Mouse (Mus musculus): ENCODE measurements around the gene Ddx39. TPM values are rescaled to one million over a fixed set of nuclear protein-coding genes. Genes with fewer than 3 reads are reported as not detected.

Ddx39 gene
- polyA plus RNA-seq, 1 experiment from 2014 or later: 116 TPM

DNA sequence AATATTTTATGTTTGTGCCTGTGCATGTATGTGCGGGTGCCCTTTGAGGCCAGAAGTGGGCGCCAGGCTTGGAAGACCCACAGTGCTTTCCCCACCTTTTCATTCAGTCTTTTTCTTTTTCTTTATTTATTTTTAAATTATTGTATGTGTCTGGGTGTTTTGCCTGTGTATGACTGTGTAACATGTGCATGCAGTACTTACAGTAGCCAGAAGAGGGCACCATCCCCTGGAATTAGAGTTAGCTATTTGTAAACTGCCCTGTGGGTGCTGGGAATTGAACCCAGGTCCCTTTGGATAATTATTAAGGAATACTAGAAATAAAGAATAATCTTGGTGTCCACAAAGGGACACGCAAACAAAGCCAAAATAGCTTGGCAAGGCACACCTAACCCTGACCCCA lies 41.3 kb downstream of the Ddx39 start:
- Histone ChIP-seq H3K4me2 (ENCODE audit: low read length) (no peak overlapping the region), H3K27ac (ENCODE audit: low read length) (no peak overlapping the region), H3K27me3 (replicated peaks; ENCODE audit: control insufficient read depth, insufficient read depth, low read length) (no peaks in the 10 kb centered on the region), H3K4me1 (replicated peaks; ENCODE audit: control insufficient read depth, insufficient read depth, low read length) (no peaks in the 10 kb centered on the region), H3K9ac (replicated peaks; ENCODE audit: low read depth, low read length) (no peak overlapping the region), H3K9me3 (ENCODE audit: control insufficient read depth, low read length) (peaks cover 5% of the 10 kb centered on the region; the same call in 1 of the 2 replicates), H3K4me3 (replicated peaks; ENCODE audit: low read length) (no peak overlapping the region), H3K36me3 (ENCODE audit: control insufficient read depth, insufficient read depth) (no peaks in the 10 kb centered on the region)
- WGBS: 96% methylated on average over 3 of the region's 3 CpGs
- ATAC-seq: no peak

DNA sequence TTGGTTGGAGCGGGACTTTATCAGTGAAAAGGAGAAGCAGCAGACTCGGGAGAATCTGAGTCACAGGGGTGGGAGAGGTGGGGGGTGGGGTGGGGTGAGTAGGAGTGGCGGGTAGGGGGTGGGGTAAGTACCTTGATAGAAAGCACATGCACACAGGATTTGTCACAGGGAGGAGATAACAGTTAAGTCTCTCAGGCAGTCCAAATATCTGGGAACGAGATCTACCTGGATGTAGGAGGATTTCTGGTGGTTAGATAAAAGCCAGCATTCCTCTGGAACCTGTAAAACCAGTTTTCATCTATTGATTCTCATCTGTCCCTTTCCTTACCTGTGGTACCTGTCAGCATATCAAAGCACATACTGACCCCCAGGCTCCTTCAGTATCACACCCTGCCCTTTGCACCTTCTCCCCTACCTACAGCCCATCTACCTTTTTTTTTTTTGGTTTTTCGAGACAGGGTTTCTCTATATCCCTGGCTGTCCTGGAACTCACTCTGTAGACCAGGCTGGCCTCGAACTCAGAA lies 42.2 kb downstream of the Ddx39 start:
- peaks cover 5% of the 10 kb centered on the region; the same call in 1 of the 2 replicates for H3K9me3 ChIP-seq (ENCODE audit: control insufficient read depth, low read length)
- no peak overlapping the region for H3K27ac ChIP-seq (ENCODE audit: low read length)
- H3K27me3 ChIP-seq (replicated peaks; ENCODE audit: control insufficient read depth, insufficient read depth, low read length): no peaks in the 10 kb centered on the region
- H3K36me3 ChIP-seq (ENCODE audit: control insufficient read depth, insufficient read depth): no peaks in the 10 kb centered on the region
- WGBS: 85% methylated on average over 6 of the region's 6 CpGs
- H3K4me1 ChIP-seq (replicated peaks; ENCODE audit: control insufficient read depth, insufficient read depth, low read length): no peaks in the 10 kb centered on the region
- no peak overlapping the region for H3K4me2 ChIP-seq (ENCODE audit: low read length)
- H3K9ac ChIP-seq (replicated peaks; ENCODE audit: low read depth, low read length): no peak overlapping the region
- no peak for ATAC-seq
- H3K4me3 ChIP-seq (replicated peaks; ENCODE audit: low read length): no peak overlapping the region

DNA sequence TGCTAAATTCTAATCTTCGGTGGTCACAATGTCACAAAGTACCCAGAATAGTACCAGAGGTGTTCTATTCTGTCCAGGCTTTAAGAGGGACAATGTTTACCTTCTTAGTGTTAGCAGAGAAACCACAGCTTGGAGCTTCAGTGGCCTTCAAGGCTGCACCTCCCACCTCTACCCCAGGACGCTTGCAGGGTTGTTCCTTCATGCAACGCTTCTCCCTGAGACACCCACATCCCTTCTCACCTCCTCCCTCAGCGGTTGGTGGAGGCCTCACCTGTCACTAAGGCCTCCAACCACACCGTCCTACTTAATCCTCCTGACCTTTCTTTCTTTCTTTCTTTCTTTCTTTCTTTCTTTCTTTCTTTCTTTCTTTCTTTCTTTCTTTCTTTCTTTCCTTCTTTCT lies 43.3 kb downstream of the Ddx39 start:
- Histone ChIP-seq H3K27ac (ENCODE audit: low read length) (no peak overlapping the region), H3K36me3 (ENCODE audit: control insufficient read depth, insufficient read depth) (no peaks in the 10 kb centered on the region), H3K4me3 (replicated peaks; ENCODE audit: low read length) (no peak overlapping the region), H3K4me1 (replicated peaks; ENCODE audit: control insufficient read depth, insufficient read depth, low read length) (no peaks in the 10 kb centered on the region), H3K4me2 (ENCODE audit: low read length) (no peak overlapping the region), H3K9me3 (ENCODE audit: control insufficient read depth, low read length) (peaks cover 5% of the 10 kb centered on the region; the same call in 1 of the 2 replicates), H3K27me3 (replicated peaks; ENCODE audit: control insufficient read depth, insufficient read depth, low read length) (no peaks in the 10 kb centered on the region), H3K9ac (replicated peaks; ENCODE audit: low read depth, low read length) (no peak overlapping the region)
- 69% methylated on average over 5 of the region's 5 CpGs for WGBS
- ATAC-seq: no peak

DNA sequence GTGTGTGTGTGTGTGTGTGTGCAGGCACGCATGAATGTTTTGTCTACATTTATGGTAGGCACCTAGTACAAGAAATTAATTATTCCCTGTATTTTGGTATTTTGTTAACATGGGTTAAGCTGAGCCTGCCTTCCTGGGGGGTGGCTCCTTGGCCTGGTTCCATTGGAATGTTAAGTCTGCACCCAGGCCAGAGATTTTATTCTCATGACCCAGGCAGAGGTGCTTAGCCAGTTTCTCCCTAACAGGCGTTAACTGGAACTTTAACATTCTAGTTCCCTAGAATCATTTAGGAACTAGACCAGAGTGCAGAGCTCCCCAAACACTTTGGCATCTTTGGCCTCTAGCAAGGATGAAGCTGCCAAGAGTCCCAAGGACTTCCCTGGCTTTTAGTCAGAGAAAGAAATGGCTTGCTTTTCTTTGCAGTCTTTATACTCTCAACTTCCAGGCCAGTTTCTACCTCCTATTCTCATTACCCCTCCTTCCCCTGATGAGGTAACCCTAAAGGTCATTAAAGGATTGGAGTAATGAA lies 44.3 kb downstream of the Ddx39 start:
- H3K9ac ChIP-seq (replicated peaks; ENCODE audit: low read depth, low read length): no peak overlapping the region
- H3K4me2 ChIP-seq (ENCODE audit: low read length): no peak overlapping the region
- no peaks in the 10 kb centered on the region for H3K36me3 ChIP-seq (ENCODE audit: control insufficient read depth, insufficient read depth)
- no peak overlapping the region for H3K27ac ChIP-seq (ENCODE audit: low read length)
- no peak for ATAC-seq
- no peak overlapping the region for H3K4me3 ChIP-seq (replicated peaks; ENCODE audit: low read length)
- H3K9me3 ChIP-seq (ENCODE audit: control insufficient read depth, low read length): peaks cover 5% of the 10 kb centered on the region; the same call in 1 of the 2 replicates
- H3K4me1 ChIP-seq (replicated peaks; ENCODE audit: control insufficient read depth, insufficient read depth, low read length): no peaks in the 10 kb centered on the region
- H3K27me3 ChIP-seq (replicated peaks; ENCODE audit: control insufficient read depth, insufficient read depth, low read length): no peaks in the 10 kb centered on the region
- 55% methylated on average over 2 of the region's 2 CpGs for WGBS

DNA sequence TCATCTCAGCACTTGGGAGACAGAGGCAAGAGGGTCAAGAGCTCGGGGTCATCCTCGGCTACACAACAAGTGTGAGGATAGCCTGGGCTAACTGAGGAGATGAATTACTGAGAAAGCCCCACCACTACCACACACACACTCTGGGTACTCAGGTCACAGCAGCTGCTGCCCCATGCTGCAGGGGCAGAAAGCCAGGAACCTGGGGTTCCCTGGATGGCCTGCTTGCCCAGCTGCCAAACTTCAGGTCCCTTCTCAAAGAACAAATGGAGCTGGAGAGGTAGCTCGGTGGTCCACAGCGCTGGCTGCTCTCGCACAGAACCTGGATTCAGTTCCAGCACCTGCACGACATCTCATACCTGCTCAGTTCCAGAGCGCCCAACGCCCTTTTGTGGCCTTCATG lies 49.1 kb downstream of the Ddx39 start:
- 94% methylated on average over 8 of the region's 8 CpGs for WGBS
- no peaks in the 10 kb centered on the region for H3K4me1 ChIP-seq (replicated peaks; ENCODE audit: control insufficient read depth, insufficient read depth, low read length)
- H3K36me3 ChIP-seq (ENCODE audit: control insufficient read depth, insufficient read depth): no peaks in the 10 kb centered on the region
- no peak for ATAC-seq
- no peak overlapping the region for H3K9ac ChIP-seq (replicated peaks; ENCODE audit: low read depth, low read length)
- no peak overlapping the region for H3K4me3 ChIP-seq (replicated peaks; ENCODE audit: low read length)
- no peak overlapping the region for H3K27ac ChIP-seq (ENCODE audit: low read length)
- H3K27me3 ChIP-seq (replicated peaks; ENCODE audit: control insufficient read depth, insufficient read depth, low read length): no peaks in the 10 kb centered on the region
- H3K9me3 ChIP-seq (ENCODE audit: control insufficient read depth, low read length): no peaks in the 10 kb centered on the region
- H3K4me2 ChIP-seq (ENCODE audit: low read length): no peak overlapping the region

DNA sequence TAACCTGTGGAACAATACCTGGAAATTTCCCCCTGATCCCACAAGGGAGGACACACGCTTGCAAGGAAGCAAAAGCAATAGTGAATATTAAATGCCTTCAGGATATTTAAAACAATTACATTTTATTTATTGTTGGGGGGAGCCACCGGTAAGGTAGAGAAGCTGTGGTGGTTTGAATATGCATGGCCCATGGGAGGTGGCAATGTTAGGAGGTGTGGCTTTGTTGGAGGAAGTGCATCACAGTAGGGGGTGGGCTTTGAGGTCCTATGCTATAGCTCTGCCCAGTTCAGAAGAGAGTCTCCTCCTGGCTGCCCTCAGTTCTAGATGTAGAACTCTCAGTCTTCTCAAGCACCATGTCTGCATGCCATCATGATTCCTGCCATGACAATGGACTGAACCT lies 49.7 kb downstream of the Ddx39 start:
- Histone ChIP-seq H3K9ac (replicated peaks; ENCODE audit: low read depth, low read length) (no peak overlapping the region), H3K27ac (ENCODE audit: low read length) (no peak overlapping the region), H3K9me3 (ENCODE audit: control insufficient read depth, low read length) (no peaks in the 10 kb centered on the region), H3K4me1 (replicated peaks; ENCODE audit: control insufficient read depth, insufficient read depth, low read length) (no peaks in the 10 kb centered on the region), H3K27me3 (replicated peaks; ENCODE audit: control insufficient read depth, insufficient read depth, low read length) (no peaks in the 10 kb centered on the region), H3K4me3 (replicated peaks; ENCODE audit: low read length) (no peak overlapping the region), H3K4me2 (ENCODE audit: low read length) (no peak overlapping the region), H3K36me3 (ENCODE audit: control insufficient read depth, insufficient read depth) (no peaks in the 10 kb centered on the region)
- ATAC-seq: no peak
- WGBS: 91% methylated on average over 2 of the region's 2 CpGs

DNA sequence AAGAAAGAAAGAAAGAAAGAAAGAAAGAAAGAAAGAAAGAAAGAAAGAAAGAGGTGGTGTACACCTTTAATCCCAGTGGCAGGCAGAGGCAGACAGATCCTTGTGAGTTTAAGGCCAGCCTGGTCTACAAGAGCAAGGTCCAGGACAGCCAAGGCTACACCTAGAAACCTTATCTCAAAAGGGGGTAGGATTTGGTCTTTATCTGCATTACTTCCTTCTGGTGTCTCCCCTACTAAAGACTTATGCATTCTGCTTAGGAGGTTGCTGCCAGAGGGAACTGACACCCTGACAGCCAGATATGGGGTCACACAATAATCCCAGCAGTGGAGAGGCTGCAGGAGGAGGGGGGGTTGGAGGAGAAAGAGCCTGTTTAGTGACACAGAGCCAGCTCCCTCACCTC lies 50.7 kb downstream of the Ddx39 start:
- Histone ChIP-seq H3K9ac (replicated peaks; ENCODE audit: low read depth, low read length) (no peak overlapping the region), H3K27ac (ENCODE audit: low read length) (no peak overlapping the region), H3K4me1 (replicated peaks; ENCODE audit: control insufficient read depth, insufficient read depth, low read length) (no peaks in the 10 kb centered on the region), H3K27me3 (replicated peaks; ENCODE audit: control insufficient read depth, insufficient read depth, low read length) (no peaks in the 10 kb centered on the region), H3K36me3 (ENCODE audit: control insufficient read depth, insufficient read depth) (no peaks in the 10 kb centered on the region), H3K9me3 (ENCODE audit: control insufficient read depth, low read length) (no peaks in the 10 kb centered on the region), H3K4me2 (ENCODE audit: low read length) (no peak overlapping the region), H3K4me3 (replicated peaks; ENCODE audit: low read length) (no peak overlapping the region)
- ATAC-seq: no peak

DNA sequence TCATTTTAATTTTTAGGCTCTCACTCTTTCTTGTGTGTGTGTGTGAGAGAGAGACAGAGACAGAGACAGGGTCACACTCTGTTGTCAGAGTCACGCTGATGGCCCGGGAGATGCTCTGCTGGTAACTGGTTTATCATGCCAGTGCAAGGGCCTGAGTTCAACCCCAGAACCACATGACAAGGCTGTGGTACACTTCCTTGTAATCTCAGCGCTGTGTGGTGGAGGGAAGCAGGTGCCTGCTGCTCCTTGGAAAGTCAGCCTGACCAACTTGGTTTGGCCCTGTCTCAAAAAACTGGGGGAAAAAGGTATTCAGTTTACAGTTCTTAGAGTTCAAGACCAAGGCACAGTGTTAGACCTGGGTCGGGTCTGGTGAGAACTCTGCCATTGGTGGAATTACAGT lies 52.5 kb downstream of the Ddx39 start:
- Histone ChIP-seq H3K4me2 (ENCODE audit: low read length) (no peak overlapping the region), H3K9me3 (ENCODE audit: control insufficient read depth, low read length) (no peaks in the 10 kb centered on the region), H3K4me3 (replicated peaks; ENCODE audit: low read length) (no peak overlapping the region), H3K4me1 (replicated peaks; ENCODE audit: control insufficient read depth, insufficient read depth, low read length) (no peaks in the 10 kb centered on the region), H3K27ac (ENCODE audit: low read length) (no peak overlapping the region), H3K9ac (replicated peaks; ENCODE audit: low read depth, low read length) (no peak overlapping the region), H3K27me3 (replicated peaks; ENCODE audit: control insufficient read depth, insufficient read depth, low read length) (no peaks in the 10 kb centered on the region), H3K36me3 (ENCODE audit: control insufficient read depth, insufficient read depth) (no peaks in the 10 kb centered on the region)
- 86% methylated on average over 4 of the region's 4 CpGs for WGBS
- no peak for ATAC-seq

DNA sequence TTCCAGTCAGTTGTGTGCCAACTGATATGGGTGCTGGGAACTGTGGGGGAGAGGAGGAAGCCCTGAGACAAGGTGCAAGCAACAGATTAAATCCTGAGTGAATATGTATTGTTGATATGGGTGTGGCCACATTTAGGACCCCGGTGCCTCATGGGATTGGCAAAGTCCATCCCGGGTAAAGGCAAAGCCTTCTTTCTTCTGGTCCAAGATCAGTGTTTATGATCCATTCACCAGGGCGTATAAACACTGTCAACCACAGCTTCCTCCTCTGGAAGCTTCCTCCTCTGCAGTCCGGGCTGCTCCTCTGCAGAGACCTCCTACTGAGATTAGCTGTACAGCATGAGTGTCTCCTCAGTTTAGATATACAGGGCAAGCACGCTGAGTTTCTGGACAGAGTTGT lies 53.5 kb downstream of the Ddx39 start:
- Histone ChIP-seq H3K4me3 (replicated peaks; ENCODE audit: low read length) (no peak overlapping the region), H3K9ac (replicated peaks; ENCODE audit: low read depth, low read length) (no peak overlapping the region), H3K27ac (ENCODE audit: low read length) (no peak overlapping the region), H3K4me1 (replicated peaks; ENCODE audit: control insufficient read depth, insufficient read depth, low read length) (peaks cover 7% of the 10 kb centered on the region), H3K9me3 (ENCODE audit: control insufficient read depth, low read length) (no peaks in the 10 kb centered on the region), H3K27me3 (replicated peaks; ENCODE audit: control insufficient read depth, insufficient read depth, low read length) (no peaks in the 10 kb centered on the region), H3K36me3 (ENCODE audit: control insufficient read depth, insufficient read depth) (no peaks in the 10 kb centered on the region), H3K4me2 (ENCODE audit: low read length) (no peak overlapping the region)
- ATAC-seq: no peak
- WGBS: 59% methylated on average over 5 of the region's 5 CpGs

DNA sequence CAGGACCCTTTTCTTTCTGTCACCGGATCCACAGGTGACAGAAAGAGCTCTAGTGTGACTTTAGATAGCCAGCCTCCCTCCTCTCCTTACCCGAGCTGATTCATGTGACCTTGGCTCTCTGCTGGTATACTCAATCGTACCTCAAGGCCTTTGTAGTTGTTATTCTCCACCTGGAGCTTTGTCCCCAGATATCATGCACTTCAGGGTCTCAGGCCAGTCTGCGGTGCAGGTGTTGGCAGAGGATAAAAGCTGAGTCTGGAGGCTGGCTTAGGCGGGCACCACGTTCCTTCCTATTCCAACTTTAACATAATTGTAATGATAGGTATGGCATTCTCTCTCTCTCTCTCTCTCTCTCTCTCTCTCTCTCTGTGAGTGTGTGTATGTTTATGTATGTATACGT lies 54.7 kb downstream of the Ddx39 start:
- Histone ChIP-seq H3K9ac (replicated peaks; ENCODE audit: low read depth, low read length) (no peak overlapping the region), H3K4me3 (replicated peaks; ENCODE audit: low read length) (no peak overlapping the region), H3K27me3 (replicated peaks; ENCODE audit: control insufficient read depth, insufficient read depth, low read length) (no peaks in the 10 kb centered on the region), H3K27ac (ENCODE audit: low read length) (no peak overlapping the region), H3K36me3 (ENCODE audit: control insufficient read depth, insufficient read depth) (no peaks in the 10 kb centered on the region), H3K4me2 (ENCODE audit: low read length) (no peak overlapping the region), H3K9me3 (ENCODE audit: control insufficient read depth, low read length) (no peaks in the 10 kb centered on the region), H3K4me1 (replicated peaks; ENCODE audit: control insufficient read depth, insufficient read depth, low read length) (peaks cover 7% of the 10 kb centered on the region)
- ATAC-seq: no peak
- 72% methylated on average over 7 of the region's 7 CpGs for WGBS

Data from forebrain, embryonic 16.5 days (tissue).